Mouse (Mus musculus) heart, postnatal 0 days (tissue): ENCODE data around the gene Pigv.

Source experiments
- CTCF ChIP-seq: IDR thresholded peaks from 2 replicates; pipeline ENCODE4 v1.5.1; 2016; ENCODE audit warnings: antibody characterized with exemption, control low read depth, low read depth
- EP300 ChIP-seq: IDR thresholded peaks from 2 replicates; pipeline ENCODE4 v1.6.1; 2016; ENCODE audit warnings: antibody characterized with exemption, low read depth

DNA sequence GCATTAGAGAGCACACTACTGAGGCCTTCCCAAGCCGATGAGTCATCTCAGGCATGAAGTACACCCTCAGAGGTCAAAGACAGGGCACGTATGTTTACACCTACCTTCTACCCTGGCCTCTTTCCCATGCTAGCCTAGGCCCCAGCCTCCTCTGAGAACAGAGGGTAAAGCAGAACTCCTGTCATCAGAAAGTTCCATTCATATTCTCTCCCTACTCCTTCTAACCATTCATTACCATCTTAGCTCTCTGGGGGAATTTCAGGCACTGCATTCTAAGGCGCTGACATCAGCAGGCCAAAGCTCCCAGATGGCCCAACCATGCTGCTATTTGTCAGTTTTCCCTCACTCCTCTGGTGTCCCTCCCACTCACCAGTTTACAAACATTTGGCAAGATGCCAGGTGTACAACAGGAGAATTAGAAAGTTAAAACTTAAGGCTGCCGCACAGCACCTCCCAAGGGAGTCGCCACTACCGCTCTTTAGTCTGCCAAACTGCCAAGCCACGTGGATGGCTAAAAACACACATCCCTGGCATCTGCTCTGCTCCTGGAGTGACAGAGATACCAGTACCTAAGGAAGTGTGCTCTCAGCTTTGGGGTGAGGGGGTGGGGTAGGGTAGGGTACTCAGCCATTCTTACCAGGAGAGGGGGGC is 16.1 kb upstream of the Pigv start:
- TF ChIP-seq CTCF (no peak), EP300 (no peak)
